Mouse (Mus musculus) myocyte (in vitro differentiated cells): Measurements from ENCODE around the gene Sapcd2. TPM values are rescaled to one million over a fixed set of nuclear protein-coding genes. Genes with fewer than 3 reads are reported as not detected.
A peak's percentile ranks its signal among the peaks of the same experiment; 100 is the strongest.

ENCODE experiments used
- H3K27me3 ChIP-seq: one replicate; pipeline ENCODE4 v1.6.1; 2011; ENCODE audit not compliant: control insufficient read depth, insufficient read depth, insufficient read length
- H3K36me3 ChIP-seq: one replicate; pipeline ENCODE4 v1.6.1; 2011; ENCODE audit not compliant: control insufficient read depth, insufficient read depth
- H3K4me2 ChIP-seq: one replicate; pipeline ENCODE4 v1.6.1; 2011; ENCODE audit warnings: low read depth, control low read depth
- H3K4me3 ChIP-seq: one replicate; pipeline ENCODE4 v1.5.1; 2011; ENCODE audit warnings: mild to moderate bottlenecking, control low read depth, moderate library complexity
- H3K79me2 ChIP-seq: one replicate; pipeline ENCODE4 v1.6.1; 2011; ENCODE audit not compliant: control insufficient read depth, insufficient read depth
- H3ac ChIP-seq: one replicate; pipeline ENCODE4 v1.6.1; 2011; ENCODE audit not compliant: control insufficient read depth, insufficient read length
- CEBPB ChIP-seq: IDR thresholded peaks from 2 replicates; pipeline ENCODE4 v1.6.1; 2011; ENCODE audit warnings: mild to moderate bottlenecking, moderate library complexity; ENCODE audit not compliant: poor library complexity, insufficient read depth, severe bottlenecking
- E2F4 ChIP-seq: IDR thresholded peaks from one replicate; pipeline ENCODE4 v1.6.1; 2011; ENCODE audit warnings: mild to moderate bottlenecking, control low read depth, moderate library complexity; ENCODE audit not compliant: insufficient read depth
- MAX ChIP-seq: IDR thresholded peaks from one replicate; pipeline ENCODE4 v1.6.1; 2011; ENCODE audit warnings: low read depth, mild to moderate bottlenecking, control low read depth
- MYOD1 ChIP-seq, 3 experiments: IDR thresholded peaks; one replicate each; pipeline ENCODE4 v1.6.1; 2011; ENCODE audit warnings: control low read depth in 2 of 3, low read depth in 2 of 3, mild to moderate bottlenecking in 2 of 3, moderate library complexity in 1 of 3; ENCODE audit not compliant: insufficient read length in 2 of 3, control insufficient read depth in 1 of 3
- MYOG ChIP-seq, 3 experiments: IDR thresholded peaks; one replicate each; pipeline ENCODE4 v1.6.1; 2011; ENCODE audit warnings: control low read depth in 2 of 3, low read depth in 2 of 3, mild to moderate bottlenecking in 2 of 3; ENCODE audit not compliant: insufficient read length in 2 of 3, control insufficient read depth in 1 of 3, insufficient read depth in 1 of 3
- POLR2A ChIP-seq: IDR thresholded peaks from one replicate; pipeline ENCODE4 v1.6.1; 2011; ENCODE audit warnings: low read depth, mild to moderate bottlenecking, control low read depth, moderate library complexity; ENCODE audit not compliant: insufficient read length
- POLR2AphosphoS2 ChIP-seq: IDR thresholded peaks from one replicate; pipeline ENCODE4 v1.6.1; 2011; ENCODE audit warnings: low read depth, control low read depth; ENCODE audit not compliant: insufficient read length
- REST ChIP-seq: IDR thresholded peaks from one replicate; pipeline ENCODE4 v1.6.1; 2011; ENCODE audit warnings: mild to moderate bottlenecking, control low read depth, moderate library complexity; ENCODE audit not compliant: insufficient read depth, insufficient read length
- SRF ChIP-seq: IDR thresholded peaks from one replicate; pipeline ENCODE4 v1.6.1; 2011; ENCODE audit warnings: low read depth; ENCODE audit not compliant: control insufficient read depth, insufficient read length
- TCF12 ChIP-seq: IDR thresholded peaks from one replicate; pipeline ENCODE4 v1.6.1; 2011; ENCODE audit warnings: mild to moderate bottlenecking, control low read depth; ENCODE audit not compliant: poor library complexity, insufficient read depth, severe bottlenecking
- TCF3 ChIP-seq: IDR thresholded peaks from one replicate; pipeline ENCODE4 v1.6.1; 2011; ENCODE audit warnings: low read depth, control low read depth; ENCODE audit not compliant: insufficient read length
- USF1 ChIP-seq: IDR thresholded peaks from one replicate; pipeline ENCODE4 v1.6.1; 2011; ENCODE audit warnings: low read depth, mild to moderate bottlenecking, control low read depth, moderate library complexity
- polyA plus RNA-seq: library from polyadenylated mRNA; unstranded; fragments of >200 nt; fragmentation: generic; extraction: Trizol; gene quantifications from one replicate; pipeline ENCODE4 v1.2.1, GENCODE M21; 2012; ENCODE audit warnings: missing spikeins

Sapcd2 gene
- polyA plus RNA-seq, 1 experiment: 10.4 TPM

GRCm38 (mm10) chr2:25333569-25333968 lies 38.6 kb upstream of the Sapcd2 start:
- H3K79me2 ChIP-seq: peaks cover 20% of the 10 kb centered on the region
- no peaks in the 10 kb centered on the region for H3K27me3 ChIP-seq
- TF ChIP-seq USF1 (peak; percentile 55), TCF12 (no peak), MYOG (IDR thresholded peaks at IDR 0.05; ENCODE audit: control insufficient read depth in 1 of 3, insufficient read depth in 1 of 3, insufficient read length in 2 of 3, low read depth in 2 of 3) (no peak)
- peaks cover 20% of the 10 kb centered on the region for H3K36me3 ChIP-seq
- H3K4me3 ChIP-seq: peak overlapping the region; percentile 87
- peak overlapping the region; percentile 100 for H3K4me2 ChIP-seq
- H3ac ChIP-seq: peak overlapping the region; percentile 65

- Histone ChIP-seq H3ac (no peak overlapping the region), H3K4me2 (no peak overlapping the region), H3K79me2 (peaks cover 6% of the 10 kb centered on the region), H3K27me3 (no peaks in the 10 kb centered on the region), H3K36me3 (peaks cover 28% of the 10 kb centered on the region), H3K4me3 (no peak overlapping the region)
- TF ChIP-seq MAX (no peak), MYOG (IDR thresholded peaks at IDR 0.05; ENCODE audit: control insufficient read depth in 1 of 3, insufficient read depth in 1 of 3, insufficient read length in 2 of 3, low read depth in 2 of 3) (no peak), SRF (no peak), POLR2A (no peak), POLR2AphosphoS2 (no peak), REST (no peak), USF1 (no peak), TCF12 (no peak), CEBPB (no peak), E2F4 (no peak)
Measured at GRCm38 (mm10) chr2:25338303-25338702, 33.8 kb upstream of the Sapcd2 start.

GRCm38 (mm10) chr2:25348162-25348561 lies 24.0 kb upstream of the Sapcd2 start:
- H3K4me2 ChIP-seq: no peak overlapping the region
- H3K36me3 ChIP-seq: peaks cover 47% of the 10 kb centered on the region
- H3ac ChIP-seq: no peak overlapping the region
- TF ChIP-seq POLR2A: no peak
- TF ChIP-seq E2F4: no peak
- no peak for TF ChIP-seq MAX
- TF ChIP-seq POLR2AphosphoS2: no peak
- H3K27me3 ChIP-seq: no peaks in the 10 kb centered on the region
- H3K79me2 ChIP-seq: no peaks in the 10 kb centered on the region
- H3K4me3 ChIP-seq: no peak overlapping the region

- Histone ChIP-seq H3ac (no peak overlapping the region), H3K4me3 (no peak overlapping the region), H3K36me3 (peaks cover 42% of the 10 kb centered on the region), H3K4me2 (no peak overlapping the region), H3K27me3 (no peaks in the 10 kb centered on the region), H3K79me2 (no peaks in the 10 kb centered on the region)
- TF ChIP-seq TCF12: no peak
- no peak for TF ChIP-seq SRF
- no peak for TF ChIP-seq POLR2A
- TF ChIP-seq MYOD1 (IDR thresholded peaks at IDR 0.05; ENCODE audit: control insufficient read depth in 1 of 3, insufficient read length in 2 of 3, low read depth in 2 of 3): no peak
- TF ChIP-seq MYOG (IDR thresholded peaks at IDR 0.05; ENCODE audit: control insufficient read depth in 1 of 3, insufficient read depth in 1 of 3, insufficient read length in 2 of 3, low read depth in 2 of 3): no peak
- TF ChIP-seq CEBPB: no peak
- TF ChIP-seq TCF3: no peak
Measured at GRCm38 (mm10) chr2:25349499-25349898, 22.6 kb upstream of the Sapcd2 start.

- no peak overlapping the region for H3ac ChIP-seq
- no peak for TF ChIP-seq SRF
- no peak for TF ChIP-seq POLR2A
- TF ChIP-seq E2F4: no peak
- TF ChIP-seq MYOG (IDR thresholded peaks at IDR 0.05; ENCODE audit: control insufficient read depth in 1 of 3, insufficient read depth in 1 of 3, insufficient read length in 2 of 3, low read depth in 2 of 3): no peak
- no peak for TF ChIP-seq REST
- no peak for TF ChIP-seq POLR2AphosphoS2
- no peak for TF ChIP-seq TCF12
- H3K36me3 ChIP-seq: peaks cover 39% of the 10 kb centered on the region
Measured at GRCm38 (mm10) chr2:25350701-25351100, 21.4 kb upstream of the Sapcd2 start.

GRCm38 (mm10) chr2:25354211-25354610 lies 17.9 kb upstream of the Sapcd2 start:
- peaks cover 28% of the 10 kb centered on the region for H3K36me3 ChIP-seq
- H3K4me3 ChIP-seq: no peak overlapping the region
- H3K4me2 ChIP-seq: no peak overlapping the region
- TF ChIP-seq CEBPB (no peak), MYOG (IDR thresholded peaks at IDR 0.05; ENCODE audit: control insufficient read depth in 1 of 3, insufficient read depth in 1 of 3, insufficient read length in 2 of 3, low read depth in 2 of 3) (no peak), MYOD1 (IDR thresholded peaks at IDR 0.05; ENCODE audit: control insufficient read depth in 1 of 3, insufficient read length in 2 of 3, low read depth in 2 of 3) (no peak), SRF (no peak), E2F4 (no peak), POLR2AphosphoS2 (no peak), TCF3 (no peak), TCF12 (no peak), USF1 (no peak), MAX (no peak), POLR2A (no peak), REST (no peak)
- H3ac ChIP-seq: no peak overlapping the region
- no peaks in the 10 kb centered on the region for H3K79me2 ChIP-seq
- H3K27me3 ChIP-seq: no peaks in the 10 kb centered on the region

More at GRCm38 (mm10) chr2:25350701-25351100, 21.4 kb upstream of the Sapcd2 start:
- H3K27me3 ChIP-seq: no peaks in the 10 kb centered on the region
- H3K4me2 ChIP-seq: no peak overlapping the region
- H3K4me3 ChIP-seq: no peak overlapping the region
- H3K79me2 ChIP-seq: no peaks in the 10 kb centered on the region
